Mouse (Mus musculus): ENCODE measurements around the gene Plcb1.

- TF ChIP-seq POLR2A (IDR thresholded peaks at IDR 0.05; ENCODE audit: low read depth, low read length) (no peak), CTCF (IDR thresholded peaks at IDR 0.05; ENCODE audit: borderline replicate concordance, insufficient read depth, low read length) (no peak)
Measured at GRCm38 (mm10) chr2:135048791-135049190, 262.9 kb downstream of the Plcb1 start.
